Comparison of ENCODE assay signal across 20 mouse cellular contexts in the genomic region with DNA sequence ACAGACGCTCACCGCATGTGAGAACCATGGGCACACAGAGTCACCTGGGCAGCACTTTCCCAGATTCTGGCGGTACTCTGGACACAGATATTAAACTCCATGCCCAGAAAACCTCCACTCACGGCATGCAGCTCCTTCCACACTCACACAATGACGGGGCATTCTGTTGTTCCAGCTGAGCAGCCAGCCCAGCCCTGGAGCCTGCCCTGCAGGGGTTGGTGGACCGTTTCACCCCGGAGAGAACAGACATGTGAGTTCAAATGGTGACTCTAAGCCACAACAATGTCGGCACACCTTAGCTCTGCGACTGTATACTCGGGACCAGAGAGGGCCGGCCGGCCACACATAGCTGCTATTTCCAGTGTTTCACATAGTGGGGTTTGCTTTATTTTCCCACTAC.
DNase-seq lines count a peak whose midpoint lies in the region; ATAC-seq lines count a peak whose summit lies in the region.
"Had no signal": no experiment of that assay in that cellular context is flagged by ENCODE, and none has a peak within 500 bp of the region (broad histone marks: within the 10 kb centered on the region; RNA-seq: fewer than 3 reads in every experiment).

No protein-coding gene starts in this region.

- WGBS in heart, embryonic 15.5 days, result 72% methylated on average over 12 of the region's 12 CpGs

- peak overlapping the region; percentile 97 for H3K27ac ChIP-seq in heart, embryonic 15.5 days
- H3K27ac ChIP-seq: hindbrain, embryonic 14.5 days; limb, embryonic 15.5 days; midbrain, embryonic 12.5 days; neural tube, embryonic 13.5 days had no signal

- ATAC-seq in heart, embryonic 15.5 days (replicated peaks; ENCODE audit: insufficient number of reproducible peaks, insufficient read depth, low FRiP score, low read depth), result no peak
- ATAC-seq: activated CD4-positive, CD25-positive, alpha-beta regulatory T cell, adult 4 months; CD4-positive, CD25-positive, alpha-beta regulatory T cell, adult 4 months; forebrain, postnatal 0 days had no signal

- 0 out of 2 replicates have a peak, but pooled peaks cover under 1% of the 10 kb centered on the region for H3K27me3 ChIP-seq in heart, embryonic 15.5 days

- H3K9ac ChIP-seq in heart, embryonic 15.5 days, result no peak overlapping the region
- H3K9ac ChIP-seq: forebrain, postnatal 0 days; hindbrain, embryonic 14.5 days; limb, embryonic 15.5 days; midbrain, embryonic 12.5 days; neural tube, embryonic 13.5 days had no signal

- no peaks in the 10 kb centered on the region for H3K36me3 ChIP-seq in heart, embryonic 15.5 days
- H3K36me3 ChIP-seq: forebrain, embryonic 10.5 days; limb, embryonic 15.5 days; midbrain, embryonic 12.5 days; neural tube, embryonic 13.5 days had no signal

- intact Hi-C loops in heart, postnatal 10 days (cut with DNase I), result loop anchor here (5.0 to 10.0 kb wide), 2 partner anchors 530 to 1138 kb away; no protein-coding TSS in a partner anchor

- peak; percentile 26 for DNase-seq in cerebellum, postnatal 25 days
- DNase-seq in cerebellum, adult 8-10 months, result no peak
- no peak for DNase-seq in heart, postnatal 10 days
- peak; percentile 43 for DNase-seq in kidney, adult 9 months
- peak; percentile 24 to 62 for DNase-seq in kidney, postnatal 36 days
- DNase-seq in adrenal gland, adult 18-20 months (ENCODE audit: low spot score in 2 of 2), result no peak
- DNase-seq: adrenal gland, postnatal 25 days; cerebellum, adult 11 months; forebrain, postnatal 0 days; heart, adult 18-20 months; lung, postnatal 10 days; thymus, postnatal 25 days had no signal

- no peaks in the 10 kb centered on the region for H3K9me3 ChIP-seq in heart, embryonic 15.5 days (replicated peaks)
- H3K9me3 ChIP-seq: forebrain, embryonic 10.5 days; limb, embryonic 15.5 days; midbrain, embryonic 12.5 days; neural tube, embryonic 13.5 days had no signal

- no peak overlapping the region for H3K4me3 ChIP-seq in heart, embryonic 15.5 days
- H3K4me3 ChIP-seq: forebrain, embryonic 10.5 days; limb, embryonic 15.5 days; midbrain, embryonic 12.5 days; neural tube, embryonic 13.5 days had no signal

- H3K4me2 ChIP-seq in heart, embryonic 15.5 days, result no peak overlapping the region
- H3K4me2 ChIP-seq: hindbrain, embryonic 14.5 days; limb, embryonic 15.5 days; midbrain, embryonic 12.5 days; neural tube, embryonic 13.5 days had no signal

- H3K4me1 ChIP-seq in heart, embryonic 15.5 days (replicated peaks), result peaks cover 67% of the 10 kb centered on the region

Comparison
In these comparisons a context has a peak if more than half of its experiments do, and no peak if none do; other contexts are left out.
1. DNase-seq: peak in cerebellum, postnatal 25 days (2 of 2), kidney, adult 9 months (single experiment) and kidney, postnatal 36 days (2 of 2); none in cerebellum, adult 8-10 months (single experiment), heart, postnatal 10 days (0 of 2) and adrenal gland, adult 18-20 months (0 of 2).